Mouse (Mus musculus): ENCODE results near the gene Urb2. TPM values are rescaled to one million over a fixed set of nuclear protein-coding genes. Genes with fewer than 3 reads are reported as not detected.

Urb2 gene
- polyA plus RNA-seq, 1 experiment from 2014 or later = 9.0 TPM

- Histone ChIP-seq H3K9me3 (ENCODE audit: low read depth, low read length) (no peaks in the 10 kb centered on the region), H3K4me1 (ENCODE audit: insufficient read depth) (no peaks in the 10 kb centered on the region), H3K4me3 (ENCODE audit: low read depth, low read length) (no peak overlapping the region), H3K27ac (ENCODE audit: low read depth) (no peak overlapping the region), H3K9ac (no peak overlapping the region), H3K27me3 (ENCODE audit: insufficient read depth, low read length) (no peaks in the 10 kb centered on the region), H3K36me3 (ENCODE audit: insufficient read depth) (no peaks in the 10 kb centered on the region), H3K4me2 (no peak overlapping the region)
- TF ChIP-seq CTCF (IDR thresholded peaks at IDR 0.05; ENCODE audit: low read depth) = no peak
- 48% methylated on average over 11 of the region's 11 CpGs for WGBS
- DNase-seq = no peak
- ATAC-seq (ENCODE audit: insufficient read depth) = no peak
Observed at GRCm38 (mm10) chr8:124088092-124088613, 66.8 kb downstream of the Urb2 start.

- Histone ChIP-seq H3K4me2 (no peak overlapping the region), H3K4me1 (ENCODE audit: insufficient read depth) (no peaks in the 10 kb centered on the region), H3K36me3 (ENCODE audit: insufficient read depth) (no peaks in the 10 kb centered on the region), H3K9me3 (ENCODE audit: low read depth, low read length) (no peaks in the 10 kb centered on the region), H3K4me3 (ENCODE audit: low read depth, low read length) (no peak overlapping the region), H3K27ac (ENCODE audit: low read depth) (no peak overlapping the region), H3K27me3 (ENCODE audit: insufficient read depth, low read length) (no peaks in the 10 kb centered on the region), H3K9ac (no peak overlapping the region)
- no peak for TF ChIP-seq CTCF (IDR thresholded peaks at IDR 0.05; ENCODE audit: low read depth)
- ATAC-seq (ENCODE audit: insufficient read depth) (no peak), DNase-seq (no peak)
- 86% methylated on average over 5 of the region's 5 CpGs for WGBS
Observed at GRCm38 (mm10) chr8:124089016-124089415, 67.7 kb downstream of the Urb2 start.

GRCm38 (mm10) chr8:124090473-124090872, 69.2 kb downstream of the Urb2 start:
- DNase-seq (no peak), ATAC-seq (ENCODE audit: insufficient read depth) (no peak)
- Histone ChIP-seq H3K4me3 (ENCODE audit: low read depth, low read length) (no peak overlapping the region), H3K27ac (ENCODE audit: low read depth) (no peak overlapping the region), H3K4me2 (no peak overlapping the region), H3K9ac (no peak overlapping the region), H3K9me3 (ENCODE audit: low read depth, low read length) (no peaks in the 10 kb centered on the region), H3K4me1 (ENCODE audit: insufficient read depth) (no peaks in the 10 kb centered on the region), H3K27me3 (ENCODE audit: insufficient read depth, low read length) (no peaks in the 10 kb centered on the region), H3K36me3 (ENCODE audit: insufficient read depth) (no peaks in the 10 kb centered on the region)
- 91% methylated on average over 5 of the region's 5 CpGs for WGBS
- no peak for TF ChIP-seq CTCF (IDR thresholded peaks at IDR 0.05; ENCODE audit: low read depth)

MicroRNA genes within 50 kb of the gene (microRNA counts, 519-probe panel; counts per million panel counts)
- 2,239 counts per million, percentile 33 among the panel's probes with 10 or more counts for microRNA mmu-miR-1967

Small RNA genes lying within 50 kb of the gene (microRNA-seq; reads per million reads assigned to microRNA genes)
- not detected for gene Mir1967 (ENCODE audit: borderline number of aligned reads)

Other genes with a start within 250 kb of the Urb2 start
- gene Rab4a, start 215.5 kb upstream of the Urb2 start, polyA plus RNA-seq (2014; fragmentation: Nextera tagmentation; extraction: Ambion mirVana) = 30.1 and 32.1 TPM in 2 replicates
- 5.6 and 7.1 TPM in 2 replicates for gene Ccsap, start 161.3 kb upstream of the Urb2 start, polyA plus RNA-seq (2014; fragmentation: Nextera tagmentation; extraction: Ambion mirVana)
- 0.99 and 2.5 TPM in 2 replicates for gene Acta1, start 126.8 kb upstream of the Urb2 start, polyA plus RNA-seq (2014; fragmentation: Nextera tagmentation; extraction: Ambion mirVana)
- 47.8 and 54.4 TPM in 2 replicates for gene Nup133, start 72.2 kb upstream of the Urb2 start, polyA plus RNA-seq (2014; fragmentation: Nextera tagmentation; extraction: Ambion mirVana)
- gene Abcb10, start 38.4 kb upstream of the Urb2 start, polyA plus RNA-seq (2014; fragmentation: Nextera tagmentation; extraction: Ambion mirVana) = 17.8 and 18.9 TPM in 2 replicates
- 47.5 and 51.6 TPM in 2 replicates for gene Taf5l, start 111 bp upstream of the Urb2 start, polyA plus RNA-seq (2014; fragmentation: Nextera tagmentation; extraction: Ambion mirVana)
- 66.8 and 67.2 TPM in 2 replicates for gene Galnt2, start 209.9 kb downstream of the Urb2 start, polyA plus RNA-seq (2014; fragmentation: Nextera tagmentation; extraction: Ambion mirVana)